Comparison of ENCODE assay signal across 24 mouse cellular contexts in the genomic region with DNA sequence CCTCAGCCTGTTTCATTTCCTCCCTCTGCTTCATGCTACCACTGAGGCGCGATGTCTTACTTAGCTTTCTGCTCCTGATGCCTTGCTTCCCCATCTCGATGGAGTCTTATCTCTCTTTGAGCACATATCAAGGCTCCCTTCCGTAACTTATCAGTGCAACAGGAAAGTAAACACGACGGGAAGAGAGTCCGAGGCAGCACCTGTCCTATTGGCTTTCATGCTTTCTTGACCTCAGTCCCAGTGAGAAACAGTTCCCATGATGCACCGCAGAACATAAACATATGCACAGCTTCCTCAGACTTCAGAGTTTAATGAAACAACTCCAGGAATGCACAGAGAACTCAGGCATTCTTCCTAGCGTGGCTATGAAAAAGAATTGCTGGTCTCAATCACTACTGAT.
DNase-seq lines count a peak whose midpoint lies in the region; ATAC-seq and TF ChIP-seq lines count a peak whose summit lies in the region.
"Had no signal": no experiment of that assay in that cellular context is flagged by ENCODE, and none has a peak within 500 bp of the region (broad histone marks: within the 10 kb centered on the region; RNA-seq: fewer than 3 reads in every experiment).

No protein-coding gene starts in this region.

- H3K9me3 ChIP-seq in kidney, postnatal 0 days (replicated peaks; ENCODE audit: low read length) = no peaks in the 10 kb centered on the region
- H3K9me3 ChIP-seq in intestine, embryonic 15.5 days = no peaks in the 10 kb centered on the region
- H3K9me3 ChIP-seq in stomach, embryonic 16.5 days (replicated peaks; ENCODE audit: control insufficient read depth, low read length) = no peaks in the 10 kb centered on the region
- H3K9me3 ChIP-seq: forebrain, embryonic 10.5 days; heart, embryonic 15.5 days; hindbrain, embryonic 10.5 days; limb, embryonic 15.5 days; midbrain, embryonic 12.5 days; neural tube, embryonic 12.5 days; stomach, embryonic 15.5 days had no signal

- ATAC-seq in cerebellum, adult (ENCODE audit: insufficient number of reproducible peaks, low FRiP score, low TSS enrichment) = no peak
- no peak for ATAC-seq in kidney, postnatal 0 days (replicated peaks; ENCODE audit: low FRiP score, low read depth)
- ATAC-seq in intestine, embryonic 15.5 days = peak; percentile 64
- ATAC-seq in stomach, embryonic 16.5 days (ENCODE audit: insufficient read depth, low FRiP score) = no peak
- ATAC-seq: CD4-positive, CD25-positive, alpha-beta regulatory T cell, adult 4 months; inflammation-experienced regulatory T-cells, adult 6 months; Patski had no signal

- no peak overlapping the region for H3K4me2 ChIP-seq in kidney, postnatal 0 days (ENCODE audit: low read length)
- no peak overlapping the region; the same call in 1 of the 2 replicates for H3K4me2 ChIP-seq in intestine, embryonic 15.5 days (replicated peaks)
- 0 out of 2 replicates have a peak overlapping the region, but pooled peaks have one; percentile 10 for H3K4me2 ChIP-seq in stomach, embryonic 16.5 days (ENCODE audit: low read depth, low read length)
- H3K4me2 ChIP-seq: heart, embryonic 15.5 days; limb, embryonic 15.5 days; midbrain, embryonic 12.5 days; neural tube, embryonic 12.5 days; stomach, embryonic 15.5 days had no signal

- TF ChIP-seq POLR2A in cerebellum, adult 2 months (IDR thresholded peaks at IDR 0.05; ENCODE audit: borderline replicate concordance, insufficient read depth, low read length) = no peak

- WGBS in cerebellum, adult 2 months = 52% methylated on average over 9 of the region's 9 CpGs
- 40% methylated on average over 9 of the region's 9 CpGs for WGBS in kidney, postnatal 0 days
- 23% methylated on average over 9 of the region's 9 CpGs for WGBS in intestine, embryonic 15.5 days
- 22% methylated on average over 9 of the region's 9 CpGs for WGBS in stomach, embryonic 16.5 days

- 0 out of 2 replicates have a peak overlapping the region, but pooled peaks have one; percentile 27 for H3K9ac ChIP-seq in kidney, postnatal 0 days (ENCODE audit: low read depth, low read length)
- no peak overlapping the region for H3K9ac ChIP-seq in intestine, embryonic 15.5 days
- H3K9ac ChIP-seq in stomach, embryonic 16.5 days (ENCODE audit: low read length) = no peak overlapping the region
- H3K9ac ChIP-seq: heart, embryonic 15.5 days; limb, embryonic 15.5 days; midbrain, embryonic 12.5 days; neural tube, embryonic 12.5 days; stomach, embryonic 15.5 days had no signal

- 0 out of 2 replicates have a peak overlapping the region, but pooled peaks have one; percentile 15 for H3K27ac ChIP-seq in cerebellum, adult 2 months (ENCODE audit: insufficient read depth, low read length)
- H3K27ac ChIP-seq in kidney, postnatal 0 days = no peak overlapping the region
- no peak overlapping the region for H3K27ac ChIP-seq in intestine, embryonic 15.5 days
- no peak overlapping the region; the same call in 1 of the 2 replicates for H3K27ac ChIP-seq in stomach, embryonic 16.5 days (ENCODE audit: low read length)
- H3K27ac ChIP-seq: forebrain, embryonic 10.5 days; gastrocnemius, adult 2 months; heart, embryonic 15.5 days; hindbrain, embryonic 10.5 days; layer of hippocampus, adult 2 months; limb, embryonic 15.5 days; midbrain, embryonic 12.5 days; neural tube, embryonic 12.5 days; stomach, embryonic 15.5 days had no signal

- H3K4me1 ChIP-seq in cerebellum, adult 2 months (ENCODE audit: control insufficient read depth, insufficient read depth, low read length) = peaks cover 55% of the 10 kb centered on the region
- peaks cover 28% of the 10 kb centered on the region; the same call in 1 of the 2 replicates for H3K4me1 ChIP-seq in kidney, postnatal 0 days (replicated peaks; ENCODE audit: insufficient read depth, low read length)
- H3K4me1 ChIP-seq in intestine, embryonic 15.5 days (replicated peaks) = peaks cover 27% of the 10 kb centered on the region
- H3K4me1 ChIP-seq in stomach, embryonic 16.5 days (ENCODE audit: control insufficient read depth, insufficient read depth, low read length) = peaks cover 24% of the 10 kb centered on the region

- 0 out of 2 replicates have a peak, but pooled peaks cover 4% of the 10 kb centered on the region for H3K36me3 ChIP-seq in kidney, postnatal 0 days (ENCODE audit: insufficient read depth, low read length)
- 0 out of 2 replicates have a peak, but pooled peaks cover 4% of the 10 kb centered on the region for H3K36me3 ChIP-seq in intestine, embryonic 15.5 days
- H3K36me3 ChIP-seq in stomach, embryonic 16.5 days (ENCODE audit: control insufficient read depth, insufficient read depth, low read length) = no peaks in the 10 kb centered on the region
- H3K36me3 ChIP-seq: heart, embryonic 15.5 days; hindbrain, embryonic 10.5 days; limb, embryonic 15.5 days; midbrain, embryonic 12.5 days; neural tube, embryonic 12.5 days; stomach, embryonic 15.5 days had no signal

- H3K27me3 ChIP-seq in cerebellum, adult 2 months (ENCODE audit: control insufficient read depth, insufficient read depth, low read length) = no peaks in the 10 kb centered on the region
- H3K27me3 ChIP-seq in kidney, postnatal 0 days (ENCODE audit: insufficient read depth, low read length) = no peaks in the 10 kb centered on the region
- H3K27me3 ChIP-seq in intestine, embryonic 15.5 days (replicated peaks) = no peaks in the 10 kb centered on the region
- H3K27me3 ChIP-seq in stomach, embryonic 16.5 days (ENCODE audit: control insufficient read depth, insufficient read depth, low read length) = no peaks in the 10 kb centered on the region
- H3K27me3 ChIP-seq: heart, embryonic 15.5 days; limb, embryonic 15.5 days; midbrain, embryonic 12.5 days; neural tube, embryonic 12.5 days; Patski; stomach, embryonic 15.5 days had no signal

- H3K4me3 ChIP-seq in cerebellum, adult 2 months (replicated peaks; ENCODE audit: insufficient read depth, low read depth, low read length) = no peak overlapping the region
- H3K4me3 ChIP-seq in kidney, postnatal 0 days (replicated peaks; ENCODE audit: low read depth, low read length) = no peak overlapping the region
- H3K4me3 ChIP-seq in intestine, embryonic 15.5 days (replicated peaks) = no peak overlapping the region
- H3K4me3 ChIP-seq in stomach, embryonic 16.5 days (replicated peaks; ENCODE audit: low read length) = no peak overlapping the region
- H3K4me3 ChIP-seq: forebrain, embryonic 10.5 days; gastrocnemius, adult 2 months; heart, embryonic 15.5 days; hindbrain, embryonic 10.5 days; layer of hippocampus, adult 2 months; limb, embryonic 15.5 days; midbrain, embryonic 12.5 days; neural tube, embryonic 12.5 days; stomach, embryonic 15.5 days had no signal

- DNase-seq in cerebellum, adult 2 months = no peak
- DNase-seq in kidney, postnatal 0 days (ENCODE audit: low spot score) = no peak
- DNase-seq in kidney, postnatal 25 days = no peak
- no peak for DNase-seq in spleen, postnatal 14 days (ENCODE audit: low spot score in 2 of 2)
- no peak for DNase-seq in cerebellum, adult 9-10 months
- DNase-seq: adrenal gland, adult 8-10 months; cerebellum, postnatal 10 days; layer of hippocampus, postnatal 36 days; thymus, postnatal 14 days had no signal

- TF ChIP-seq CTCF in cerebellum, adult 2 months (IDR thresholded peaks at IDR 0.05; ENCODE audit: borderline replicate concordance, insufficient read depth, low read depth, low read length) = no peak
- TF ChIP-seq CTCF in kidney, postnatal 0 days (IDR thresholded peaks at IDR 0.05; ENCODE audit: low read depth) = no peak
